In the genomic region with DNA sequence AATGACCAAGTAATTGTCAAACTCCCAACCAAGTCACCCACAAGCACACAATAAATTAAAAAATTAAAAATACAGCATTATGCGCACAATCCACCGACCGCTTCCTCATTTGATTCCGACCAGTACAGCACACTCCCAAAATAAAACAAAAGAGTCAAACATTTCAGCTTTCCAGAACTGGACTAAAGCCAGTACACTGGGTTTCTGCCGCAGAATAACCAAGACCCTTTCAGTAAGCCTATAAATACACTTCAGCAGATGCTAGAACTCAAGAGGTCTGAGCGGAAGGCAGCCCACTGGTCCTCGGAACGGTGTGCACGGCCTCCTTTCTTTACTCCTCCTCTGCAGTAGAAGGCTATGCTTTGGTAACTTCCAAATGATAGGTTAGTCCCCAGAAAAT, we compare ENCODE assay signal across 25 mouse cellular contexts.
A peak's percentile ranks its signal among the peaks of the same experiment; 100 is the strongest.
DNase-seq lines count a peak whose midpoint lies in the region; ATAC-seq and TF ChIP-seq lines count a peak whose summit lies in the region.
"Had no signal": no experiment of that assay in that cellular context is flagged by ENCODE, and none has a peak within 500 bp of the region (broad histone marks: within the 10 kb centered on the region; RNA-seq: fewer than 3 reads in every experiment).

No protein-coding gene starts in this region.

- H3K9me3 ChIP-seq in embryonic facial prominence, embryonic 15.5 days (replicated peaks), result no peaks in the 10 kb centered on the region
- no peaks in the 10 kb centered on the region for H3K9me3 ChIP-seq in embryonic facial prominence, embryonic 10.5 days
- no peaks in the 10 kb centered on the region for H3K9me3 ChIP-seq in kidney, embryonic 15.5 days (replicated peaks)
- H3K9me3 ChIP-seq: embryonic facial prominence, embryonic 12.5 days; forebrain, embryonic 13.5 days; heart, embryonic 15.5 days; hindbrain, embryonic 10.5 days had no signal

- H3K4me1 ChIP-seq in embryonic facial prominence, embryonic 15.5 days, result 0 out of 2 replicates have a peak, but pooled peaks cover 5% of the 10 kb centered on the region
- peaks cover 16% of the 10 kb centered on the region for H3K4me1 ChIP-seq in embryonic facial prominence, embryonic 10.5 days
- H3K4me1 ChIP-seq in kidney, embryonic 15.5 days, result peaks cover 19% of the 10 kb centered on the region
- peaks cover 5% of the 10 kb centered on the region for H3K4me1 ChIP-seq in testis, adult 2 months (ENCODE audit: control insufficient read depth, insufficient read depth, low read length)
- H3K4me1 ChIP-seq: embryonic facial prominence, embryonic 12.5 days; forebrain, embryonic 13.5 days; heart, embryonic 15.5 days; hindbrain, embryonic 10.5 days had no signal

- H3K4me2 ChIP-seq in embryonic facial prominence, embryonic 15.5 days (replicated peaks), result no peak overlapping the region
- no peak overlapping the region for H3K4me2 ChIP-seq in kidney, embryonic 15.5 days
- H3K4me2 ChIP-seq: embryonic facial prominence, embryonic 12.5 days; forebrain, embryonic 13.5 days; heart, embryonic 11.5 days; heart, embryonic 15.5 days; hindbrain, embryonic 14.5 days had no signal

- H3K4me3 ChIP-seq in embryonic facial prominence, embryonic 15.5 days (replicated peaks), result no peak overlapping the region
- H3K4me3 ChIP-seq in embryonic facial prominence, embryonic 10.5 days, result no peak overlapping the region
- H3K4me3 ChIP-seq in kidney, embryonic 15.5 days (replicated peaks), result no peak overlapping the region
- peak overlapping the region; percentile 63 for H3K4me3 ChIP-seq in testis, adult 2 months (ENCODE audit: control insufficient read depth, low read depth, low read length)
- H3K4me3 ChIP-seq: embryonic facial prominence, embryonic 12.5 days; forebrain, embryonic 13.5 days; heart, adult 2 months; heart, embryonic 15.5 days; hindbrain, embryonic 10.5 days had no signal

- DNase-seq in embryonic facial prominence, embryonic 10.5 days (ENCODE audit: low spot score), result no peak
- no peak for DNase-seq in kidney, adult 18-20 months
- peak; percentile 33 to 55 for DNase-seq in left cerebral cortex, postnatal 14 days (ENCODE audit: low spot score in 2 of 2)
- DNase-seq in left cerebral cortex, adult 11 months (ENCODE audit: low spot score), result no peak
- DNase-seq in testis, postnatal 14 days (ENCODE audit: low spot score), result no peak
- DNase-seq: adrenal gland, adult 8-10 months; adrenal gland, postnatal 36 days; B cell, adult 2 months; cerebellum, adult 11 months; cerebellum, adult 8-10 months; cerebellum, postnatal 14 days; embryo, embryonic 11 days; gastrocnemius, postnatal 10 days; heart, adult 2 months had no signal

- no peak for TF ChIP-seq POLR2A in testis, adult 2 months (IDR thresholded peaks at IDR 0.05; ENCODE audit: control insufficient read depth, low read depth, low read length)

- H3K27ac ChIP-seq in embryonic facial prominence, embryonic 15.5 days (replicated peaks), result 0 out of 2 replicates have a peak overlapping the region, but pooled peaks have one; percentile 22
- H3K27ac ChIP-seq in embryonic facial prominence, embryonic 10.5 days (replicated peaks), result no peak overlapping the region
- H3K27ac ChIP-seq in kidney, embryonic 15.5 days, result peak overlapping the region; percentile 10; the same call in 1 of the 2 replicates
- H3K27ac ChIP-seq in testis, adult 2 months (ENCODE audit: control insufficient read depth, insufficient read depth, low read depth, low read length), result no peak overlapping the region
- H3K27ac ChIP-seq: embryonic facial prominence, embryonic 12.5 days; forebrain, embryonic 13.5 days; heart, adult 2 months; heart, embryonic 15.5 days; hindbrain, embryonic 10.5 days; hindbrain, embryonic 14.5 days had no signal

- 76% methylated on average over 9 of the region's 9 CpGs for WGBS in embryonic facial prominence, embryonic 15.5 days
- WGBS in embryonic facial prominence, embryonic 10.5 days, result 96% methylated on average over 9 of the region's 9 CpGs
- WGBS in kidney, embryonic 15.5 days, result 62% methylated on average over 9 of the region's 9 CpGs

- no peak overlapping the region for H3K9ac ChIP-seq in embryonic facial prominence, embryonic 15.5 days
- no peak overlapping the region for H3K9ac ChIP-seq in kidney, embryonic 15.5 days
- H3K9ac ChIP-seq: embryonic facial prominence, embryonic 12.5 days; forebrain, embryonic 13.5 days; heart, embryonic 15.5 days; hindbrain, embryonic 14.5 days had no signal

- intact Hi-C loops in left cerebral cortex, postnatal 14 days (cut with DNase I), result loop anchor here (5.0 kb wide), 1 partner anchor 148 kb away; a partner anchor contains a TSS

- H3K36me3 ChIP-seq in embryonic facial prominence, embryonic 15.5 days, result no peaks in the 10 kb centered on the region
- no peaks in the 10 kb centered on the region for H3K36me3 ChIP-seq in embryonic facial prominence, embryonic 10.5 days (replicated peaks)
- H3K36me3 ChIP-seq in kidney, embryonic 15.5 days, result no peaks in the 10 kb centered on the region
- no peaks in the 10 kb centered on the region for H3K36me3 ChIP-seq in testis, adult 2 months (ENCODE audit: control insufficient read depth, insufficient read depth, low read length)
- H3K36me3 ChIP-seq: embryonic facial prominence, embryonic 12.5 days; G1E; heart, embryonic 15.5 days; hindbrain, embryonic 10.5 days had no signal

- TF ChIP-seq CTCF in testis, adult 2 months (IDR thresholded peaks at IDR 0.05; ENCODE audit: control insufficient read depth, insufficient read depth, insufficient replicate concordance, low read depth, low read length), result no peak

- no peak for ATAC-seq in embryonic facial prominence, embryonic 15.5 days (ENCODE audit: insufficient number of reproducible peaks, low FRiP score, low TSS enrichment, low read depth)
- no peak for ATAC-seq in kidney, embryonic 15.5 days (replicated peaks; ENCODE audit: low FRiP score)
- ATAC-seq: CD4-positive, CD25-positive, alpha-beta regulatory T cell, adult 4 months; forebrain, embryonic 13.5 days had no signal

- H3K27me3 ChIP-seq in embryonic facial prominence, embryonic 15.5 days, result no peaks in the 10 kb centered on the region
- no peaks in the 10 kb centered on the region for H3K27me3 ChIP-seq in embryonic facial prominence, embryonic 10.5 days (replicated peaks; ENCODE audit: low read depth, poor library complexity, severe bottlenecking)
- H3K27me3 ChIP-seq in kidney, embryonic 15.5 days, result no peaks in the 10 kb centered on the region
- H3K27me3 ChIP-seq in testis, adult 2 months (ENCODE audit: control insufficient read depth, insufficient read depth, low read length), result no peaks in the 10 kb centered on the region
- H3K27me3 ChIP-seq: embryonic facial prominence, embryonic 12.5 days; forebrain, embryonic 13.5 days; heart, embryonic 15.5 days had no signal

Comparison
In these comparisons a context has a peak if more than half of its experiments do, and no peak if none do; other contexts are left out.
1. H3K27ac ChIP-seq: peak in embryonic facial prominence, embryonic 15.5 days (single experiment) and kidney, embryonic 15.5 days (single experiment); none in embryonic facial prominence, embryonic 10.5 days (single experiment) and testis, adult 2 months (single experiment).
2. DNase-seq: peak in left cerebral cortex, postnatal 14 days (2 of 2); none in embryonic facial prominence, embryonic 10.5 days (single experiment), kidney, adult 18-20 months (single experiment), left cerebral cortex, adult 11 months (single experiment) and testis, postnatal 14 days (single experiment).